ENCODE assay signal across 1 mouse cellular context in the genomic region with DNA sequence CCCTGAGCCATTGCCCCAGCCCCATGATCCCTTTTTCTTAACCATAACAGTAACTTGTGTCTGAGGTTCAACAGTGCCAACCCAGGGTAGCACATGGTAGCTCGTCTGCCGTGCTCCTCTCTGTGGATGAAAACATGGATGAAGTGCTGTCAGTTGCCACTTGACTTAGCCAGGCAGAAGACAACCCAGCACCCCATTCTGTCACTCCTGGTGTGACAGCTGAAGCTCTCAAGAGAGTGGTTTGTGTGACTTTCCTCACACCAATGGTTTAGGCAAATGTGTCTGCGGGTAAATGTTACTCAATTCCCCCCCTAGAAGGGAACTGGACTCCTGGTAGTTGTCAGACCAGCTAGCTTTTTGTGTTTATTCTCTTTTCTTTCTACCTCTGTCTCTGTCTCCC.
TF ChIP-seq lines count a peak whose summit lies in the region.

No protein-coding gene starts in this region.

TF ChIP-seq in MEL, 35 proteins besides CTCF, POLR2A, EP300 and RAD21:
- no peak for TF ChIP-seq NELFE (IDR thresholded peaks at IDR 0.05; ENCODE audit: low read depth, low read length)
- peak; percentile 68; the same call in 1 of the 2 replicates for TF ChIP-seq MAX (IDR thresholded peaks at IDR 0.05; ENCODE audit: low read length)
- TF ChIP-seq CHD1 (IDR thresholded peaks at IDR 0.05; ENCODE audit: low read depth, low read length): no peak
- no peak for TF ChIP-seq POLR2AphosphoS2 (IDR thresholded peaks at IDR 0.05; ENCODE audit: low read length)
TF ChIP-seq in MEL: peak in this region for 1.
